Mouse (Mus musculus): ENCODE results near the gene Tbc1d30.

The Tbc1d30 gene

GRCm38 (mm10) chr10:121222881-121223280 lies 128.2 kb downstream of the Tbc1d30 start:
- no peak for DNase-seq

- no peak for DNase-seq
These were observed 132.5 kb downstream of the Tbc1d30 start for GRCm38 (mm10) chr10:121218616-121219015.

- DNase-seq, result no peak
These were observed 134.3 kb downstream of the Tbc1d30 start for GRCm38 (mm10) chr10:121216804-121217203.

Data from kidney, postnatal 25 days (tissue).